Mouse (Mus musculus) CH12.LX (cell line): ENCODE data around the gene Cacna1c.

ENCODE experiments used
- ETS1 ChIP-seq: conservative IDR thresholded peaks from 2 replicates; pipeline ENCODE4 v1.6.1; 2012; ENCODE audit warnings: low read depth, mild to moderate bottlenecking, inconsistent platforms, low read length, improper control_type of control experiment, moderate library complexity
- MAX ChIP-seq: IDR thresholded peaks from 2 replicates; pipeline ENCODE4 v1.6.1; 2011; ENCODE audit warnings: low read length, improper control_type of control experiment
- POLR2A ChIP-seq: IDR thresholded peaks from 2 replicates; pipeline ENCODE4 v1.6.1; 2011; ENCODE audit warnings: low read depth, mild to moderate bottlenecking, improper control_type of control experiment, low read length
- ZKSCAN1 ChIP-seq: IDR thresholded peaks from 2 replicates; pipeline ENCODE4 v1.6.1; 2012; ENCODE audit warnings: low read depth, inconsistent platforms, low read length, improper control_type of control experiment, borderline replicate concordance

DNA sequence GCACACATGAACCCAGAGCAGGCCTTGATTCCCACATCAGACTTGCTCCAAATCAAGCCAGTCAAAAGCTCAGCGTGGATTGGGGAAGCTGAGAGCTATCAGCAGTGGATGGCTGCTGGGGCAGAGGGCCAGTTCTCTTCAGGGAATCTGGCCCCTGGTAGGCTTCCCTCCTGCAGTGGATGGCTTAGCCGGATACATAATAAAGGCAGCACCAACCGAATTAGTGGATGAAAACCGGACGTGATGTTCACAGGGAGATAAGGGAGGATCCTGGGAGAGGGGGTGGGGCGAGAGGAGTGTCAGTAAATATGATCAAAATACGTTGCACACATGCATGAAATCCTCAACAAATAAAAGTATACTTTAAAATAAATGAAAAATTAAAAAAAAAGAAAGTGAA is 359.5 kb downstream of the Cacna1c start:
- TF ChIP-seq ETS1 (no peak), MAX (no peak), POLR2A (no peak), ZKSCAN1 (no peak)
